Mouse (Mus musculus): ENCODE results near the gene Nr1i2. TPM values are rescaled to one million over a fixed set of nuclear protein-coding genes. Genes with fewer than 3 reads are reported as not detected.
A peak's percentile ranks its signal among the peaks of the same experiment; 100 is the strongest.
"Not testable (repeated sequence)": the region's sequence is repeated elsewhere in the genome, so short reads cannot be mapped to it uniquely, and the experiment has no call there.

Gene Nr1i2
- polyA plus RNA-seq (2012; rRNA removed), result 0.16 and 0.19 TPM in 2 replicates

GRCm38 (mm10) chr16:38294685-38295348, at the start of gene Nr1i2:
Nr1i2 (minus strand) TSS chr16:38294824.
- Histone ChIP-seq H3K27me3 (ENCODE audit: control insufficient read depth, insufficient read depth, low read length) (no peaks in the 10 kb centered on the region), H3K4me1 (replicated peaks; ENCODE audit: control insufficient read depth, insufficient read depth, low read length) (no peaks in the 10 kb centered on the region), H3K4me3 (ENCODE audit: control insufficient read depth, insufficient read depth, low read length) (no peak within 1 kb of the TSS), H3K36me3 (ENCODE audit: control insufficient read depth, insufficient read depth, low read length) (no peaks in the 10 kb centered on the region), H3K27ac (ENCODE audit: control insufficient read depth, insufficient read depth, low read length) (no peak within 1 kb of the TSS)
- WGBS, result 50% methylated on average over 7 of the region's 7 CpGs
- no peak for TF ChIP-seq POLR2A (IDR thresholded peaks at IDR 0.05; ENCODE audit: control insufficient read depth, extremely low read depth, insufficient read depth, low read length, poor library complexity)
- TF ChIP-seq CTCF (IDR thresholded peaks at IDR 0.05; ENCODE audit: borderline replicate concordance, control insufficient read depth, extremely low read depth, insufficient read depth, low read length, poor library complexity), result no peak
- DNase-seq, result no peak

GRCm38 (mm10) chr16:38341396-38342324, 47.0 kb upstream of the Nr1i2 start, which contains the start of gene Maats1:
Maats1 (minus strand) TSS chr16:38342143.
- WGBS, result 44% methylated on average over 30 of the region's 30 CpGs
- Histone ChIP-seq H3K4me1 (replicated peaks; ENCODE audit: control insufficient read depth, insufficient read depth, low read length) (peaks cover 4% of the 10 kb centered on the region; the same call in 1 of the 2 replicates), H3K36me3 (ENCODE audit: control insufficient read depth, insufficient read depth, low read length) (no peaks in the 10 kb centered on the region), H3K4me3 (ENCODE audit: control insufficient read depth, insufficient read depth, low read length) (no peak within 1 kb of the TSS), H3K27ac (ENCODE audit: control insufficient read depth, insufficient read depth, low read length) (no peak within 1 kb of the TSS), H3K27me3 (ENCODE audit: control insufficient read depth, insufficient read depth, low read length) (no peaks in the 10 kb centered on the region)
- DNase-seq, result peak; percentile 36
- TF ChIP-seq CTCF (IDR thresholded peaks at IDR 0.05; ENCODE audit: borderline replicate concordance, control insufficient read depth, extremely low read depth, insufficient read depth, low read length, poor library complexity) (no peak), POLR2A (IDR thresholded peaks at IDR 0.05; ENCODE audit: control insufficient read depth, extremely low read depth, insufficient read depth, low read length, poor library complexity) (no peak)

GRCm38 (mm10) chr16:38338077-38338476, 43.5 kb upstream of the Nr1i2 start:
- not testable (repeated sequence) for H3K27me3 ChIP-seq (ENCODE audit: control insufficient read depth, insufficient read depth, low read length); DNase-seq; H3K36me3 ChIP-seq (ENCODE audit: control insufficient read depth, insufficient read depth, low read length); H3K4me3 ChIP-seq (ENCODE audit: control insufficient read depth, insufficient read depth, low read length); H3K27ac ChIP-seq (ENCODE audit: control insufficient read depth, insufficient read depth, low read length); H3K4me1 ChIP-seq (replicated peaks; ENCODE audit: control insufficient read depth, insufficient read depth, low read length)
- whole genome bisulfite sequencing, result 88% methylated on average over 4 of the region's 4 CpGs

GRCm38 (mm10) chr16:38334431-38334830, 39.8 kb upstream of the Nr1i2 start:
- no peak for DNase-seq
- WGBS, result 82% methylated on average over 6 of the region's 6 CpGs
- Histone ChIP-seq H3K4me1 (replicated peaks; ENCODE audit: control insufficient read depth, insufficient read depth, low read length) (no peaks in the 10 kb centered on the region), H3K4me3 (ENCODE audit: control insufficient read depth, insufficient read depth, low read length) (no peak overlapping the region), H3K27ac (ENCODE audit: control insufficient read depth, insufficient read depth, low read length) (no peak overlapping the region), H3K36me3 (ENCODE audit: control insufficient read depth, insufficient read depth, low read length) (no peaks in the 10 kb centered on the region), H3K27me3 (ENCODE audit: control insufficient read depth, insufficient read depth, low read length) (no peaks in the 10 kb centered on the region)
- TF ChIP-seq CTCF (IDR thresholded peaks at IDR 0.05; ENCODE audit: borderline replicate concordance, control insufficient read depth, extremely low read depth, insufficient read depth, low read length, poor library complexity) (no peak), POLR2A (IDR thresholded peaks at IDR 0.05; ENCODE audit: control insufficient read depth, extremely low read depth, insufficient read depth, low read length, poor library complexity) (no peak)

- no peak for DNase-seq
- H3K27ac ChIP-seq (ENCODE audit: control insufficient read depth, insufficient read depth, low read length), result no peak overlapping the region
- TF ChIP-seq CTCF (IDR thresholded peaks at IDR 0.05; ENCODE audit: borderline replicate concordance, control insufficient read depth, extremely low read depth, insufficient read depth, low read length, poor library complexity), result no peak
- TF ChIP-seq POLR2A (IDR thresholded peaks at IDR 0.05; ENCODE audit: control insufficient read depth, extremely low read depth, insufficient read depth, low read length, poor library complexity), result no peak
- 92% methylated on average over 3 of the region's 3 CpGs for WGBS
- no peaks in the 10 kb centered on the region for H3K36me3 ChIP-seq (ENCODE audit: control insufficient read depth, insufficient read depth, low read length)
- H3K27me3 ChIP-seq (ENCODE audit: control insufficient read depth, insufficient read depth, low read length), result no peaks in the 10 kb centered on the region
- no peaks in the 10 kb centered on the region for H3K4me1 ChIP-seq (replicated peaks; ENCODE audit: control insufficient read depth, insufficient read depth, low read length)
- H3K4me3 ChIP-seq (ENCODE audit: control insufficient read depth, insufficient read depth, low read length), result no peak overlapping the region
These were observed 34.7 kb upstream of the Nr1i2 start for GRCm38 (mm10) chr16:38329340-38329739.

GRCm38 (mm10) chr16:38326778-38327397, 32.3 kb upstream of the Nr1i2 start:
- TF ChIP-seq POLR2A (IDR thresholded peaks at IDR 0.05; ENCODE audit: control insufficient read depth, extremely low read depth, insufficient read depth, low read length, poor library complexity) (no peak), CTCF (IDR thresholded peaks at IDR 0.05; ENCODE audit: borderline replicate concordance, control insufficient read depth, extremely low read depth, insufficient read depth, low read length, poor library complexity) (no peak)
- Histone ChIP-seq H3K27me3 (ENCODE audit: control insufficient read depth, insufficient read depth, low read length) (no peaks in the 10 kb centered on the region), H3K4me1 (replicated peaks; ENCODE audit: control insufficient read depth, insufficient read depth, low read length) (no peaks in the 10 kb centered on the region), H3K4me3 (ENCODE audit: control insufficient read depth, insufficient read depth, low read length) (no peak overlapping the region), H3K27ac (ENCODE audit: control insufficient read depth, insufficient read depth, low read length) (no peak overlapping the region), H3K36me3 (ENCODE audit: control insufficient read depth, insufficient read depth, low read length) (no peaks in the 10 kb centered on the region)
- WGBS, result 92% methylated on average over 11 of the region's 11 CpGs
- no peak for DNase-seq

All from thymus, adult 2 months (tissue).